Mouse (Mus musculus) right cerebral cortex, postnatal 4 days (tissue): ENCODE measurements at regions not wholly inside any gene's neighbourhood (a gene's known extent, or its start where the extent isn't known, plus 50 kb on each side); places are given as distances from the start of the nearest gene placed in this dataset.

ENCODE experiments used
- DNase-seq: peaks from one replicate; pipeline ENCODE4 v3.0.0-alpha.2; 2022

- DNase-seq, result no peak
Measured at GRCm38 (mm10) chr6:99976144-99976543, 250.0 kb upstream of the Prok2 start.

GRCm38 (mm10) chr6:99975486-99975885 is 249.3 kb upstream of the Prok2 start:
- DNase-seq, result no peak

- no peak for DNase-seq
Measured at GRCm38 (mm10) chr6:99974464-99974863, 248.3 kb upstream of the Prok2 start.

GRCm38 (mm10) chr6:99971376-99971775 is 245.2 kb upstream of the Prok2 start:
- DNase-seq, result peak; percentile 29

GRCm38 (mm10) chr6:99968889-99969288 is 242.7 kb upstream of the Prok2 start:
- DNase-seq, result peak; percentile 85

GRCm38 (mm10) chr6:99967465-99967864 is 241.3 kb upstream of the Prok2 start:
- no peak for DNase-seq

- DNase-seq, result no peak
Measured at GRCm38 (mm10) chr6:99964540-99964939, 238.3 kb upstream of the Prok2 start.

- no peak for DNase-seq
Measured at GRCm38 (mm10) chr6:99964007-99964406, 237.8 kb upstream of the Prok2 start.

GRCm38 (mm10) chr6:99959371-99959770 is 233.2 kb upstream of the Prok2 start:
- no peak for DNase-seq

- no peak for DNase-seq
Measured at GRCm38 (mm10) chr6:99954832-99955830, 228.9 kb upstream of the Prok2 start.

GRCm38 (mm10) chr6:99953980-99954776 is 228.0 kb upstream of the Prok2 start:
- DNase-seq, result no peak

- DNase-seq, result no peak
Measured at GRCm38 (mm10) chr6:99950811-99951210, 224.6 kb upstream of the Prok2 start.

- DNase-seq, result no peak
Measured at GRCm38 (mm10) chr6:99946917-99947316, 220.7 kb upstream of the Prok2 start.

- DNase-seq, result no peak
Measured at GRCm38 (mm10) chr6:99946481-99946880, 220.3 kb upstream of the Prok2 start.

- DNase-seq, result no peak
Measured at GRCm38 (mm10) chr6:99945691-99946090, 219.5 kb upstream of the Prok2 start.

- DNase-seq, result no peak
Measured at GRCm38 (mm10) chr6:99942958-99943357, 216.8 kb upstream of the Prok2 start.

- no peak for DNase-seq
Measured at GRCm38 (mm10) chr6:99940118-99940517, 213.9 kb upstream of the Prok2 start.

- no peak for DNase-seq
Measured at GRCm38 (mm10) chr6:99939382-99939781, 213.2 kb upstream of the Prok2 start.

GRCm38 (mm10) chr6:99938949-99939348 is 212.8 kb upstream of the Prok2 start:
- DNase-seq, result no peak

- no peak for DNase-seq
Measured at GRCm38 (mm10) chr6:99936716-99937115, 210.5 kb upstream of the Prok2 start.

- DNase-seq, result no peak
Measured at GRCm38 (mm10) chr6:99935373-99935772, 209.2 kb upstream of the Prok2 start.

- no peak for DNase-seq
Measured at GRCm38 (mm10) chr6:99934394-99934793, 208.2 kb upstream of the Prok2 start.

- no peak for DNase-seq
Measured at GRCm38 (mm10) chr6:99933404-99933803, 207.2 kb upstream of the Prok2 start.

GRCm38 (mm10) chr6:99932923-99933322 is 206.7 kb upstream of the Prok2 start:
- DNase-seq, result no peak
